Mouse (Mus musculus): ENCODE measurements around the gene Dusp10.

DNA sequence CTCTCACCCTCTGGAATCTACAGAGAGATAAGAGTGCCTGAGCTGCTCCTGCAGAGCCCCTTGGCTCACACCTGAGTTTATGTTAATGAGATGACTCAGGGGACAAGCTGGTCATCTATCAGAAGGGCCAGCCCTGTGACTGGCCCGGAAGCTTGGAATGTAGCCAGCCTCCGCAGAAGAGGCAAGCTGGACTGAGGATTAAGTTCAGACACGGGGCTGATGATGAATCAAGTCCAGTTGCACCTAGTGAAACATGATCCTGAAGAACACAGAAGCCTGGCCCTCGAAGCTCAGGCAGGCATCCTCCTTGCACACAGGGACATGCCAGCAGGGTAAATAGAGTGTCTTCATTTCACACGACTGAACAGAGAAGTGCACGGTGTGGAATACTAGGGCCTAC, 38.7 kb downstream of the Dusp10 start:
- no peak for TF ChIP-seq CTCF (IDR thresholded peaks at IDR 0.05; ENCODE audit: low read depth)
- TF ChIP-seq EP300 (IDR thresholded peaks at IDR 0.05; ENCODE audit: low read depth) = no peak

Measured in heart, postnatal 0 days (tissue).